Mouse (Mus musculus): ENCODE measurements at regions not wholly inside any gene's neighbourhood (a gene's known extent, or its start where the extent isn't known, plus 50 kb on each side); places are given as distances from the start of the nearest gene placed in this dataset.
"Not testable (repeated sequence)": the region's sequence is repeated elsewhere in the genome, so short reads cannot be mapped to it uniquely, and the experiment has no call there.

DNA sequence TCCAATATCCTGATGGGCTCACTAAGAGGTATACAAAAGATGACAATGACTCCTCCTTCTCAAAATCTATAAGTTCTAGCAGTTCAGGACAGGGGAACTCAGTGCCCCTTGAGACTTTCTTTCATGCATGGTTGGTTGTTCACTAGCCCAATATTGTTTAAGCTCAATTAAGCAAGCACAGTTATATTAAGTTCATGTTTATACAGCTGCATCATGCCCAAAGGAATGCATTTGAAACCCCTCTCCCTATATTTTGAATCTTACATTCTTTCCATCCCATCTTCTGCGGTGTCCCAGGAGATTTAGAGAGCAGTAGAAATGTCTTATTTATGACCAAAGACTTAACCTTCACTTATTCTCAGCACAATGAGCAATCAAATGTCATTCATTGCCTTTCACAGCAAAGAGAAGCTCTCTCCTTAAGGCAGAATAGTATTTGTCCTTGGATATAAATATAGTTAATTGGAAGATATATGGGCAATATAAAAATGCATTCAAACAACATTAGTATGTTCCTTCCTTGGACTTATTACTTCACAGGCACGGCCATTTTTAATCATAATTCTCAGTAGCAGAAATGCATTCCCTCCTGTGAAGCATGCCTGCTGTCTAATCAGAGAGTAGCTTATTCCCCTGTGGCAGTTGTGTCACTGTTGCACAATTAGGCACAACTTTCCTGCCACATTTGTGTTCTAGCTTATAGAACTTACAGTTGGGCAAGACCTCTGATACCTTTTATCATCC lies 455.8 kb upstream of the N6amt1 start:
- DNase-seq (ENCODE audit: low spot score) = peak; percentile 80

DNA sequence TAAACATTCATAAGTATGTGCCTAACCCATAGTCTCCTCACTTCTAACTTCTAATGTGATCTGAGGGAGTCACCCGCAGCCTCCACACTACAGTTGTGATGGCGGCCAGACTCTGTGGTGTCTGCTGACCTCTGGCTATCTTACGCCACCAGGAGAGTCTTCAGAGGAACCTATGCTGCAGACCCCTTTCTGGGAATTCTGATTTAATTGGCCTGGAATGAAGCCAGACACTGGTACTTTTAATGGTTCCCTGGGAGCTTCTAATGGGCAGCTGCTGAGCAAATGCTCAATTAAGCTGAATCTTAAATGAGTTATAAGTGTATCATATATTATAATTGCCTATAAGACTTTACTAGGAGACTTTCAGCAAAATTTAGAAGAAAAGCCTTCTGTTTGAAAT lies 459.0 kb upstream of the N6amt1 start:
- DNase-seq (ENCODE audit: low spot score) = peak; percentile 54

DNA sequence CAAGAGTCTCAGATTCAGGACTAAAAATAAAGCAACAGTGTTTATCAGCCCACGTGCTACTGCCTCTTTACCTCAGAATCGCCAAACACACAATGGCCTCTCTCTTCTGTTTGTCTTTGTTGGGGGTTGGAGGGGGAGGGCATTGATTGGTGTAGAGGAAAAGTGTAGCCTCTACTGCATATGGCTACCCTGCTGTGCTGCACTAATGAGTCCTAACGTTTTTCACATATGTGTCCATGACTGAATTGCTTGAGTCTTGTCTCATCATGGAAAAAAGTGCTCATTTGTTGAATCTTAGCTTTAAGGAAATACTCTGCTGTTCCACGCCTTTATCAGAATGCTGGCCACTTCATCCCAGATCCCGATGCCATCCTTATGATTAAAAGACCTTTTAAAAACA lies 459.7 kb upstream of the N6amt1 start:
- peak; percentile 31 for DNase-seq (ENCODE audit: low spot score)

DNA sequence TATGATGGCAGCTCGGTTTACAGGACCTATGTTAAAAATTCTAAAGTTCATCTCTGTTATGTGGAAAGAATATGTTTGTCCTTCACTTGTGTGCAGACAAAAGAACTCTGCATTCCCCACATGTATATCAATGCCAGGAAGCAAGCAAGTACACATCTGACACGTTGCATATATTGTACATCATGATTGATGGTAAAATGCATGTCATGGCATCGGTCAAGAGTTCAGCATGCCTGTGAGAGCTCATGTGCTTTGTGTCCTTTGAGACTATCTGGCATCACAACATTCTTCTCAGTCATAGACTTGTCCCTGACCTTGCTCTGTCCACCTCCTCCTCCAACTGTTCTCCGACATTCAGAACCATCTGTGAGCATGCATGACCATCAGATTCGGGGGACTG lies 465.6 kb upstream of the N6amt1 start:
- no peak for DNase-seq (ENCODE audit: low spot score)

DNA sequence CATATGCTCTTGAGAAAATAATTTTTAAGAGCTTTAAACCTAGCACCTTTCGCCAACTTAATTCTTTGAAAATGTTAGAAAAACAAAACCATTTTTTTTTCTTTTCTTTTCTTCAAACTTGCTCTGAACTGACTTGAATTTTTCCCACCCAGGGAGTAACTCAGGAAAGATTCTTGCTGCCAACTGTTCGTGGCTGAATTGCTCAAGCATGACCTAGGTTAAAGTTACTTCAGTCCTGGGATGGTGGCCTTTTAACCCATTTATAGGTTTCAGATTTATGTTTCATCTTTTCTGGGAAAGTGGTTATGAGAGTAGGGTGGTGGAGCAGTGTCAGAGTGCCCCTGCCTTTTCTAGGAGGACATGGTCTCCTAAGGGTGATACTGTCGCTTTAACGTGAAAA lies 466.4 kb upstream of the N6amt1 start:
- DNase-seq (ENCODE audit: low spot score) = no peak

DNA sequence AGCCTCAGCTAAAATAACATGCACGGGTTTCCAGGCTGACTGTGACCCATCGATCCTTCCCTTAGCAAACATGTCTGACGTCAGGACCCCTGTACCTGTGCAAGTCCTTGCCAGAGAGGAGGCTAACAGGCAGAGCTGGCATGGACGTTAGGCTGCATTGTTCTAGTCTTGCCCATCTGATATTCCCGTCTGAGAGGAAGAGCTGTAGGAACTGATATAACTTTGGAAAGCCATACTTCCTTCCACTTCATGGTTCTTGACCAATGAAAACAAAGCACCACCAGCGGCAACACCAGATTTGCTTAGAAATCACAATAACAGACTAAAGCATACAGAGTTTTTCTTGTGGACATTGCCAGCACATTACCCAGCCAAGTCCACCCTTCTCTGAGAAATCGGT lies 470.1 kb upstream of the N6amt1 start:
- DNase-seq (ENCODE audit: low spot score) = no peak

DNA sequence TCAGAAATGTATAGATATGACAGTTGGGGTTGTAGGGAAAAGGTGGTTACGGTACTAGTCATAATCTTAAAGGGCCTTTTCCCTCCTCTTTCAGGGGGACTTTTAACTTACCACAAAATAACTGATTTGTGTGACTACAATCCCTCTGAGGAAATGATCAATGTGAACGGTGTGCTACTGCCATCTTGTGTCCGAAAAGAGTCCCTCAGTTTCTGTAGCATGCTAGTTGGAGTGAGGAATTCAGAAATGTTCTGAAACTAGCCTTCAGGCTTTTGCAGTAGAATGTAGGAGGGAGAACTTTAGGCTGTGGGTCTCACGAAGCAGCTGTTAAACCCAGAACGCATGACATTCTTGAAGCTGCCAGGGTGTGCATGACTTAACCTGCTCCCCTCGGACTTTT lies 471.5 kb upstream of the N6amt1 start:
- peak; percentile 81 for DNase-seq (ENCODE audit: low spot score)

DNA sequence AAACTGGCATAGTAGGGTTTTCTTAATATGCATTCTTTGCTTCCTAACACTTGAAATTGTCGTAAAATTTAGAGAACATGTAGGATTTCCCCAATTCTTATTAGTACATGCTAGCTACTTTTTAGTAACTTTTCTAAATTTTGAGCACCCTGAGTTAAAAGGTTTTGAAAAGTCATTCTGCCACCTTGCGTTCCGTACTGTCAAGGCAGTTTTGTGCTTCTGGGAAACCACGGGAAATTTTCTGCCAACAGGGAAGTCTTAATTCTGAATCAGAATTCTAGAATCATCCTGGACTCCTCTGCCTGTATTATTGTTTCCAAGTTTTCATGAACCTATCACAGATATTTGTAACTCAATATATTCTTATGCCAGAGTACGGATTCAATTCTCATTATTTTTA lies 472.4 kb upstream of the N6amt1 start:
- no peak for DNase-seq (ENCODE audit: low spot score)

DNA sequence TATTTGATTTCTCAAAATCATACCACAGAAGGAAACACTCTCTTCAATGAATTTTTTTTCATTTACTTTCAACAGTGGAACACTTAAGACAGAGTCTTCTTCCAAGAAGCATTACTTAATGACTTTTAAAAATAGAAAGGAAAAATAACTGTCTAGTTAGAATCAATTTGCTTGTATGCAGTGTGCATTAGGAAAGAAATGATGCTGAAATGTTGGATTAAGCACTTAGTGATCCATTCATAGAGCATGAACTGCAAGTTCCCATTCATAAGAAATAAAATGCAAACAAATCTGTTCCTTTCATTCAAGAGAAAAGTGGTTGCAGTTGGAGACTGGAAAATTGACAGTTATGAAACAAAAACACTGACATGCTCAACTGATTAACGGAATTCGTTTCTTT lies 493.2 kb upstream of the N6amt1 start:
- no peak for DNase-seq (ENCODE audit: low spot score)

DNA sequence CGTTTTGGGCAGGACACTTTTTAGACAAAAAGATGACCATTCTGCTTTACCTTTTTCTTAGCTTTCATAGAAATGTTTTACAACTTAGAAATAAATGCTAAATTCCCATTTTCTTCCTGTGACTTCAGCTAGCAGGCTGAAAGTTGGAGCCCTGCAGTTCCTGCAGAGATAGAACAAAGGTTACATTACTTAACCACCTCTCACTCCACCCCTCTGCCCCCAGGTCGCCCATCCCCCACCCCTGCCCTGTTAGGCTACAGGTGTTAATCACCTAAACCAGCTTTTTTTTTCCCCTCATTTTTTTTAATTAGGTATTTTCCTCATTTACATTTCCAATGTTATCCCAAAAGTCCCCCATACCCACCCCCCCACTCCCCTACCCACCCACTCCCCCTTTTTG lies 498.1 kb upstream of the N6amt1 start:
- no peak for DNase-seq (ENCODE audit: low spot score)

DNA sequence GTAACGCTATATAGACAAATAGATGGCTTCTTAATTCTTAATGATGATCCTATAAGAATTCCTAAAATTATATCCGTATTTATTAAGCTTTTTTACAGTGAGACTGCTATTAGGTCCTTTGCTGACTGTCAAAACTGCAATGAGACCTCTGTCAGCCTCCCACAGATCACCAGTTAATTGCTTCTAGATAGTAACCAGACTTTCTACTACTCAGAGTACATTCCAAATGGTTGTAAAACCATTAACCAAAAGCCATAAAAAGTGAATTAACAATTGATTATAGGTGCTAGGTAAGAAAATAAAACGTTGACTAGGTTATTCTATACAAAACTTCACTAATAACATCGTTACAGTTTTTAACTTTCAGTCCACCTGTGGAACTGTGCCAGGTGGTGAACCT lies 498.7 kb upstream of the N6amt1 start:
- no peak for DNase-seq (ENCODE audit: low spot score)

DNA sequence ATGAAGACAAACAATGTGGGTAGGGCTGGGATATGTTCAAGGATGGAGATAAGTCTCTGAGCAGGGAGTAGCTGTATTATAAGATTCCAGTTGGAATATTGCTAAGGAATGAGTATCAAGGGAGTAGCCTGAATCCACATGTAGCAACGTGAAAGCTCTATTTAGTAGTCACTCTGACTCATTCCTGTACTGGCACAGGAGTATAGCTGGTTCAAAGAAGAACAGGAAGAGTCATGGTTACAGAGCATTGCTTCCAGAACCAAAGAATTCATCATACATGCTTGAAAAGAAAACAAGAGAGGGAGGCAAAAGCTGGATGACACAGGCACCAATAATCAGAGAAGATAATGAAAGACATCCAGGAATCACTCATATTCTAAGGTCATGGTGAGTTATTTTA lies 500.6 kb upstream of the N6amt1 start:
- no peak for DNase-seq (ENCODE audit: low spot score)

DNA sequence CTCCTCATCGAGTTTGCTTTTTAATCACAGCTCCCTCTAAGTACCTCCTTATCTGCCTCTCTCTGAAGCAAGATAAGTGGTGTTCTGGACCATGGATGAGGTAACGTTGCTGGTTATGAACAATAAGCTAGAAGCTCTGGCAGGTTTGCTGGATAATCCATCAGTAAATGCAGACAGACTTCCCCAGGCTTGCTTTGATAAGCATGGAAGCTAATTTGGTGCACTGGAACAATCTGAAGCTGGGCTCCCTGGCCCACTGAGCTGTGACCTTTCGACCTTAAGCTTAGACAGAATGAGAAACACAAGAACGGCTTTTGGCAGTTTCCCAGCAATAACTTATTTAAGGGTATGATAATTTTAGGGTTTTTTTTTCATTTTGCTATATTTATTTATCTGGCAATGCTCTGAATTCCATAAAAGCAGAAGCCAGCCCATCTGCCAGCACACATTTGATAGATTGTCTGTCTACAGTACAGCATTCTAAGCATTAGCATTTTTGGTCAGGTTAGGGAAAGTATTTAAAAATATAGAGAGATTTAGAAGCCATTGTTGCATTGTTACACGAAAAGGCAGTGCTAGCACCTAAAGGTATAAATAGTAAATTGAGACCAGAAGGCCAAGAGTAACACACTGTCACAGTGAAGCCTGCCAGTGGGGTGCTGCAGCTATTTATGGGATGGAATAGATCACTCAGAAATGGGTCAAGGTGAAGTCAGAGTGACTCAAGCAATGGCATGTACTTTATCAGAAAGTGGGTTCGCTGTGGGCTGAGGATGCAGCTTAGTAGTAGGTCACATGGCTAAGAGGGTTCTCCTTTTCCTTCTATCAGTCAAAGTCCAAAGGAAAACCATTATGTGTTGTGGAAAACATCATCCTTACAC lies 515.3 kb upstream of the N6amt1 start:
- DNase-seq (ENCODE audit: low spot score) = peak; percentile 13

DNA sequence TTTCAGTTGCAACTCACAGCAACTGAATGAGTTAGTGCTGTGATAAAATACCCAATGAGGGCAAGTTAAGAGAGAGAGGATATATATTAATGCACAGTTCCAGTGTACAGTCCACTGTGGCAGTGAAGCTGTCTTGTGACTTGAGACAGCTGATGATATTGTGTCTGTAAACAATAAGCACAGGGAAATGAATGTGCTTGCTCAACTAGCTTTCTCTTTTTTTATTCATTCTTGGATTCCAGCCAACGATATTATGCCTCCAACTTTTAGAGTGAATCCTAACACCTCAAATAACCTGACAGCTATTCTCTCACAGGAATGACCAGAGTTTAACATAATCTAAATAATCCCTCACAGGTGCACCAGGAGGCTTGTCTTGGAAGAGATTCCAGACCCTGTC lies 526.3 kb upstream of the N6amt1 start:
- no peak for DNase-seq (ENCODE audit: low spot score)

DNA sequence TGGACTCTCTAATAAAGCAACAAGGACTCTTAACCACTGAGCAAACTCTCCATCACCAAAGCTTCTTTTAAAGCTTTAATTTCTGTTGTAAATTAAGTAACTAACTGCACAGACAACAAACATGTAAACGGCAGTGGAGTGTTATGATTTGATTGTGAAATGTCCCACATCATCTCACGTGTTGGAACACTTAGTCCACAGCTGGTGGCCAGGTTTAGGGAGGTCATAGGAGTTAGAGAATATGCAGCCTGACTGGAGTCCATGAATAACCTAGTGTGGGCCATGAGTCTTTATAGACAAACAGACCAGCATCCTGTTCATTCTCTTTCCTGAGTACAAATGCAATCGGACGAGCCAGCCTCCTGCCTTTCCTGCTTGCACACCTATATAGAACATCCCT lies 527.3 kb upstream of the N6amt1 start:
- no peak for DNase-seq (ENCODE audit: low spot score)

DNA sequence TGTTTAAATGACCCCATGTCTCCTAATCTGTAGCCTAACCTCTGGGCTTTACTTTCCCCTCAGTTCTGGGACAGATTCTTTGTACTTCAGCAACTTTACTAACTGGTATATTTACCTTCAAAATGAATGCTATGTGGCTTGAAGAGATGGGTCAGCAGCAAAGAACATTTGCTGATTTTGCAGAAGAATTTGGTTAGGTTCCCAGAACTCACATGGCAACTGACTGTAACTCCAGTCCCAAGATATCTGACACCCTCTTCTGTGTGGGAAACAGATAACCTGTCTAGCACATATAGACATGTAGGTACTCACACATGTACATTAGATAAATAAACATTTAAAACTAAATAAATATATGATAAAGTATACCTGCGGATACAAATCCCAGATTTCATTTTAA lies 530.5 kb upstream of the N6amt1 start:
- no peak for DNase-seq (ENCODE audit: low spot score)

DNA sequence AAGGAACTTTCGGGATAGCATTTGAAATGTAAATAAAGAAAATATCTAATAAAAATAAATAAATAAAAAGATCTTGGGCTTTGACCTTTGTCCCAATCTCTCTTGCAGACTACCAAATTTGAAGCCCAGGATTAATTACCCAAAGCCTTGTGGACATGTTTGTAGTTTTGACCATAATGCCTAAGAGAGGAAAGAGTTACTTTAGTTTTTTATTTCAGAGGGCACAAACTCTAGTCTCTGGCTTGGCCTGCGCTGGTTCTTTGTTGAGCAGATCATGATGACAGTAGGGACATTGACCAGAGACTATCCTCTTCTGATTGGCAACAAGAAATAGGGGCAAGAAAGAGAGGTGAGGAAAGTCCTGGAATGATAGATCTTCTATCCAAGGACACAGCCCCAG lies 532.4 kb upstream of the N6amt1 start:
- DNase-seq (ENCODE audit: low spot score) = no peak

DNA sequence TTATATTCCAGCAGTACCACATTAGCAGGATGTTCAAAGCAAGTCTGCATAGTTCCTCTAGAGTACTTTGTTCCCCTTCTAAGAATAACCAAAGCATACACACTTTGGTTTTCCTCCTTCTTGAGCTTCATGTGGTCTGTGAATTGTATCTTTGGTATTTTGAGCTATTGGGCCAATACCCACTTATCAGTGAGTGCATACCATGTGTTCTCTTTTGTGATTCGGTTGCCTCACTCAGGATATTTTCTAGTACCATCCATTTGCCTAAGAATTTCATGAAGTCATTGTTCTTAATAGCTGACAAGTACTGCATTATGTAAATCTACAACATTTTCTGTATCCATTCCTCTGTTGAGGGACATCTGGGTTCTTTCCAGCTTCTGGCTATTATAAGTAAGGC lies 535.3 kb upstream of the N6amt1 start:
- not testable (repeated sequence) for DNase-seq (ENCODE audit: low spot score)

DNA sequence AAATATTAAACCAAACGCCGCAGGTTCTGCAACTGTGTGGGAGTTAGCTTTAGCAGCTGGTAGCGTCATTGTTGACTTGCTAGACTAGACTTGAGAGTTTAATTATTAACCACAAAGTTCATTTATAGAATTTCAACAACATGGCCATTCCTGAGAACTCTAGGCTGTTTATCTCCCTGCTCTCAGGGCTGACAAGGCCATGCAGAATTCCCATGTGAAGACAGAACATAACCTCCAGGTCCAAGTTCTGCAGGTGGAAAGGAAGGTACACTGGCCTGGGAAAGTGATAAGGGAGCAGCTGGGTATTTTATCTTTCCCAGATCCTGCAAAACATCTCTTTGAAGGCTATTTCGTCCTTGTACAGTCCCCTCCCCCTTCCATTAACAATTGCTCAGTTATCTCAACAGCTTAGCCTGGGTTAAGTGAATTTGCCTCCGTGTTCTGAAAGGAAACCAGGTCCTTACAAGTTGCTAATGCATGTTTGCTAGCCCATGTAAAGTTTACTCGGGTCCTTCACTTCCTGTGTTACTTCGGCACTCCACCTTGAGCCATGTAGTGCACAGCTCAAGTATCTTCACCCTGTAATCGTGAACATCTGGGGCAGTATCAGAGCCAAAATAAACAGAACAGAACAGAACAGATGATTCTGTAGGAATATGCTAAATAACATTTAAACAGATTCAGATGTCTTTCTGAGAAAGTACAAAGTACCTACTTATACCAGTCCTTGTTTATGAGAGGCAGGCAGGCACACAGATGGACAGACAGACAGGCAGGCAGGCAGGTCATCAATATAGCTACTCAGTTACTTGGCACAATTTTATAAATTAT lies 537.0 kb upstream of the N6amt1 start:
- no peak for DNase-seq (ENCODE audit: low spot score)

DNA sequence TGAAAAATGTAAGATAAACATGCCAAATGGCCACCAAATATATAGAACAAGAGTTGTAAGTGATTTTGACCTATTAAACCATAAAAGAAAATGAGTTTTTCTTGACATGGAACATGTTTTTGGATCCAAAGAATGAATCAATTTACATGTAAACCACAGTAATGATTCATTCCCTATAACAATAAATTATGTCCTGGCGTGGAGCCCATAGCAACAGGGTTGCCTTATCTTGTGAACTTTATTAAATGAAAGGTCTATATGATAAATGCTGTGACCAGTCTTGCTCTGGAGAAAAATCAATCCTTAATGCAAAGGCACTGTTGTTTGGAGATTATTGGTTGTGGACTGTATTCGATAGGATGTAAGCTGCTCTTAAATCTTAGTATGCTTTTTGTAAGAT lies 538.0 kb upstream of the N6amt1 start:
- DNase-seq (ENCODE audit: low spot score) = no peak

DNA sequence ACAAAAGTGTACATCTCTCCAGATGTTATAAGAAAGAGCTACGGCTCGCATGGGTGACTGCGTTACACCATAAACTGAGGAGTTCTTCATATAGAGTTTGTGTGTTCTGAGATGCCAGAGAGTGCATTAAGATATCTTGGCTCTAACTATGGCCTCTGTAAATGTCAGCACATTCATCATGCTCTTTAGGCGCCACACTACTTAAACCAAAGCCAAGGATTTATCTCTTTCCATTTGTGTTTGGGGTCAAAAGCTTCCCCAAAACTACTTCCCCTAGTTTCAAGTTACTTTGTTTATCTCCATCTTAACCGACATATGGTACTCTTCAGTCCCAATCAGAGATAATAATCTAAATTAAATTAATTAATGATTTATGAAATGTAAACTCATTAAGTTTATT lies 541.3 kb upstream of the N6amt1 start:
- DNase-seq (ENCODE audit: low spot score) = no peak

DNA sequence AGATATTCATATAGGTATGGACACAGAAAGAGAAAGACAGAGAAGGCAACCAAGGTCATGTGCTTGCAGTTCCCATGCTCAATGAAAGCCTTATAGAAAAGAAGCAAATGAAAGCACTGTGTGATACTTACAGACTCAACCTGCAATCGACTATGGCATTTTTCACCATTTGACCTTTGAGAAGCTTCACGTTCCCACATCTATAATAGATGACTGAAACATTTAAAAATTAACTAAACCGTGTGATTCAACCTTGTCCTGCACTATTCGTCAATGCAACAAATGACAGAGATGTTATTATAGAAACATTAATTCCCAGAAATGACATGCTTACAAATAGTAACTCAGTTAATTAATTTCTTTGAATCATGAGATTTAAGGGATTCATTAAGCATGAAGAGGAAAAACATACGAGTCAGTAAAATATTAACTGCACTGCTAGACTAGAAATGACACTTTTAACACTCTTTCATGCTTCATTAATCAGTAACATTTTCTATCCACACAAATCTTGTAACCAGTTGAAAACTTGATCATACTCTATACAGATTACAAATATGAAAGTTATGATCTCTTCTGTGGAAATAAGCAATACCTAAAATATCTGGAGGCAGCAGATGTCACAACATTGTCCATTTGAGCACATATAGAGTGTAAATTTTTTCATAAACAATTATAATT lies 545.2 kb upstream of the N6amt1 start:
- DNase-seq (ENCODE audit: low spot score) = no peak

Measured in retina, embryonic 14.5 days (tissue).